Mouse (Mus musculus) E14TG2a.4 (cell line): ENCODE results near the gene Psmc6.

Experiments
- CTCF ChIP-seq: conservative IDR thresholded peaks from 2 replicates; pipeline ENCODE4 v1.5.1; 2014; ENCODE audit warnings: low read length
- POU5F1 ChIP-seq: IDR thresholded peaks from 2 replicates; pipeline ENCODE4 v1.6.1; 2014; ENCODE audit warnings: low read length, borderline replicate concordance

GRCm38 (mm10) chr14:45325471-45325870 lies 4.1 kb upstream of the Psmc6 start:
- TF ChIP-seq CTCF (no peak), POU5F1 (no peak)
